In genomic region chr14:18601927-18602326, GRCm38 (mm10) we compare ENCODE assay signal across 17 mouse cellular contexts.
DNase-seq lines count a peak whose midpoint lies in the region; ATAC-seq and TF ChIP-seq lines count a peak whose summit lies in the region.
"Had no signal": no experiment of that assay in that cellular context is flagged by ENCODE, and none has a peak within 500 bp of the region (broad histone marks: within the 10 kb centered on the region; RNA-seq: fewer than 3 reads in every experiment).

No protein-coding gene starts in this region.

- ATAC-seq in CD4-positive, CD25-positive, alpha-beta regulatory T cell, adult 4 months = peak; percentile 52
- peak; percentile 46 for ATAC-seq in inflammation-experienced regulatory T-cells, adult 6 months
- ATAC-seq in forebrain, postnatal 0 days = no peak
- ATAC-seq: forebrain, embryonic 13.5 days; forebrain, embryonic 15.5 days had no signal

- no peak overlapping the region for H3K4me2 ChIP-seq in forebrain, postnatal 0 days (ENCODE audit: low read depth)
- H3K4me2 ChIP-seq: embryonic facial prominence, embryonic 12.5 days; forebrain, embryonic 13.5 days; forebrain, embryonic 15.5 days had no signal

- no peak for TF ChIP-seq CTCF in forebrain, postnatal 0 days (IDR thresholded peaks at IDR 0.05; ENCODE audit: low read depth)

- H3K4me1 ChIP-seq in forebrain, postnatal 0 days (ENCODE audit: insufficient read depth) = no peaks in the 10 kb centered on the region
- H3K4me1 ChIP-seq: embryonic facial prominence, embryonic 10.5 days; embryonic facial prominence, embryonic 12.5 days; forebrain, embryonic 13.5 days; forebrain, embryonic 15.5 days had no signal

- no peaks in the 10 kb centered on the region for H3K9me3 ChIP-seq in forebrain, postnatal 0 days (ENCODE audit: low read length)
- H3K9me3 ChIP-seq: embryonic facial prominence, embryonic 10.5 days; embryonic facial prominence, embryonic 12.5 days; forebrain, embryonic 13.5 days; forebrain, embryonic 15.5 days had no signal

- H3K9ac ChIP-seq in forebrain, postnatal 0 days = no peak overlapping the region
- H3K9ac ChIP-seq: embryonic facial prominence, embryonic 12.5 days; forebrain, embryonic 13.5 days; forebrain, embryonic 15.5 days had no signal

- no peaks in the 10 kb centered on the region for H3K36me3 ChIP-seq in forebrain, postnatal 0 days (ENCODE audit: insufficient read depth)
- H3K36me3 ChIP-seq: embryonic facial prominence, embryonic 10.5 days; embryonic facial prominence, embryonic 12.5 days; forebrain, embryonic 15.5 days had no signal

- no peak overlapping the region for H3K27ac ChIP-seq in forebrain, postnatal 0 days (ENCODE audit: low read depth, low read length)
- H3K27ac ChIP-seq: embryonic facial prominence, embryonic 10.5 days; embryonic facial prominence, embryonic 12.5 days; forebrain, embryonic 13.5 days; forebrain, embryonic 15.5 days had no signal

- no peak overlapping the region for H3K4me3 ChIP-seq in forebrain, postnatal 0 days (ENCODE audit: low read depth, low read length)
- H3K4me3 ChIP-seq: embryonic facial prominence, embryonic 10.5 days; embryonic facial prominence, embryonic 12.5 days; forebrain, embryonic 13.5 days; forebrain, embryonic 15.5 days had no signal

- WGBS in forebrain, postnatal 0 days = 75% methylated on average over 1 of the region's 1 CpGs

- peak; percentile 20 for DNase-seq in CD4-positive, CD25-positive, alpha-beta regulatory T cell, adult 2 months (ENCODE audit: low read depth, low spot score)
- no peak for DNase-seq in forebrain, postnatal 0 days
- no peak for DNase-seq in T-cell, adult 2 months (ENCODE audit: low spot score)
- DNase-seq: adrenal gland, adult 2 months; adrenal gland, postnatal 10 days; adrenal gland, postnatal 25 days; cerebellum, adult 11 months; cerebellum, adult 18-20 months; cerebellum, adult 8-10 months; cerebellum, adult 9-11 months; cerebellum, postnatal 36 days had no signal

- no peaks in the 10 kb centered on the region for H3K27me3 ChIP-seq in forebrain, postnatal 0 days (ENCODE audit: insufficient read depth, low read length)
- H3K27me3 ChIP-seq: embryonic facial prominence, embryonic 12.5 days; forebrain, embryonic 13.5 days; forebrain, embryonic 15.5 days had no signal
